Mouse (Mus musculus): ENCODE results near the gene Clstn1.

Clstn1 gene

DNA sequence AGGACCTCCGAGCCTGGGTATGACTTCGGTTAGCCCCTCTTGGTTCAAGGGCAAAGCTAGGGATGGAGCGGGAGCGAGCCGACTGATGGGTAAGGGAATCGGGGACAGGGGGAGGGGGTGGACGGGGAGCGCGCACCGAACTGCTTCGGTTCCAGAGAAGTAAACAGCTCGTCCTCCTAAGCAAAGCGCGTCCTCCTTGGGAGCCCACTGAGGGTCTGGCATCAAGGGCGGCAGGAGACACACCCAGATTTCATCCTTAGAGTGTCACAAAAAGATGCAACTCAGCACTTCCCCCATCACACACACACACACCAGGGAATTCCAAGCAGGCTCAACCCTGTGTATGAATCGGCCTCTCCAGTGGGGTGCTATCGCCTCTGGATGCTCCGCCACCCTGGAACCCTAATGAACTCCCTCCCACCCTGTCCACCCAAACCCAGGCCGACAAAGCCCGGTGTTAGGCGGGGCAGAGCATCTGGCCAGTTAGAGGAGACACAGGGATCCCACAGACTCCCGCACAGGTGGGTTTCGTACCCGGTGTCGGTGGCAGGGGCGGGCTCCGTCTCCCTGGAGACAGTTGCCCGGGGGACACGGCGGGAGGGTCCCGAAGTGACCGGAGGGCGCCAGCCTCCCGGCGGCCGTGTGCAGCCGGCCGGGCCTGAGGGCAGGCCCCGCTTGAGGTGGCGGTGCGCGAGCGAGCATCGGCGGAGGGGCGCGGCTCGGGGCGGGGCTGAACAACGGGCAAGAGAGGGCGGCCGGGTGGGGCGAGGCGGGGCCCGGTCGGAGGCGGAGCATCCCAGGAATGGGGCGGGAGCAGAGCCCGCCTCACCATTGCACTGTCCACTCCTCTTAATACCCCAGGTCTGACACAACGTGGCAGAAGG is 89.4 kb downstream of the Clstn1 start:
- peak; percentile 24 for DNase-seq (ENCODE audit: low read depth, low spot score)

DNA sequence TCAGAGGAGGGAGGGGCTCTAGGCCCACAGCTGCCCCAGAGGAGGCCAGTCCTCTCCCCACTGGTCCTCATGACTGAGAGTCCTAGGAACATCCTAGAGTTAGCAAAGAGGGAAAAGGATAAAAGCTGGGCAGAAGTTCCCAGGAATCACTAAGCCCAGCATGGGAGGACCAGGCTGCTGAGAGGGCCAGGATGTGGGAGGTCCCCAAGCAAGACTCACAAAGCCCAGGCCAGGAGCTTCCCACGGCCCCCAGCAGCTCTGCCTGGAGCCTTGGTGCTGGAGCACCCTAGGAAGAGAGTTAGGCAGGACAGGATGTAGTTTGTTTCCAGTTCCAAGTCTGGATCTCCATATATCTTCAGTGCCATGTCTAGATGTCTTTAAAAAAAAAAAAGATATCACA is 91.7 kb downstream of the Clstn1 start:
- DNase-seq (ENCODE audit: low read depth, low spot score): no peak

DNA sequence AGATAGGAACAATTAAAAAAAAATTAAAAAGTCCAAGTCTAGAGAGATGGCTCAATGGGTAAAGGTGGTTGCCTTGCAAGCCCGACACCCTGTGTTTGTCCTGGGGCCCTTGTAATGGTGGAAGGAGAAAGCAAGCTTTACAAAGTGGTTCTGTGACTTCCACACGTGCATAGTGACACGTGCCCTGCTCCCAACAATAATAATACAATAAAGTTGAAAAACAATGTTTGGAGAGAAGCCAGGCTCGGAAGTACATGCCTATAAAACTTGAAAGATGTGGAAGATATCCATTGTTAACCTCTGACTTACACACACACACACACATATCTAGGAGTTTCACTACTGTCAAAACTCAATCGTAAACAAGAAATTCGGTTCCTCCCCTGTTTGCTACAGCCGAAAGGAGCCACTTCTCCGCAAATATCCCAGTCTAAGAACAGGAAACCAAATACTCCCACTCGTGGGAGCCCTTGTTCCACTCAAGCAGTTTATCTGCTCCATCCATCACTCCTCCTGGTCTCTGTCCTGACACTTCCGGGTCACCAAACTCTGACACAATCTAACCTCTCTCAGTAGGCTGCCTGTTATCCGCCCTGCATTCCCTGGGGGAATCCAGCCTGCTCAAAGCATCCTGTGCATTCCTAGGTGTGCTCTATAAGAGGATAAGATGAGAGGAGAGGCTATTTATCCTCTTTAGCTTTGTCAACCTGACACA is 92.9 kb downstream of the Clstn1 start:
- DNase-seq (ENCODE audit: low read depth, low spot score): no peak

DNA sequence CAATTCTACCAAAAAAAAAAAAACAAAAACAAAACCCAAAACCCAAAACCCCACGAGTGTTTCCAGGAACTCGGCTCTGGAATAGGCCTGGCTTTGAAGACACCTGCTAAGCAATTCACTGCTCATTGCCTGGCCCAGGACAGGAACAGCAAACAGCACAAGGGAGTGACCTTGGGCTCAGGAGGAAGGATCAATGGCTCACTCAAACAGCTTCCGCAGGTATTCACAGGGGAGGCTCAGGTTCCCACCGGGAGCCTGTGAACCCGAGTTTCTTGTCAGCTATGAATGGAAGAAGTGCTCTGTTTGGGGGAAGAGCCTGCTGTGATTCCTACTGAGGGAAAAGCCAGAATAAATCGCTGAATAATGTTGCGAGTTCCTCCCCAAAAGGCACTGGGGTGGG is 97.6 kb downstream of the Clstn1 start:
- no peak for DNase-seq (ENCODE audit: low read depth, low spot score)

DNA sequence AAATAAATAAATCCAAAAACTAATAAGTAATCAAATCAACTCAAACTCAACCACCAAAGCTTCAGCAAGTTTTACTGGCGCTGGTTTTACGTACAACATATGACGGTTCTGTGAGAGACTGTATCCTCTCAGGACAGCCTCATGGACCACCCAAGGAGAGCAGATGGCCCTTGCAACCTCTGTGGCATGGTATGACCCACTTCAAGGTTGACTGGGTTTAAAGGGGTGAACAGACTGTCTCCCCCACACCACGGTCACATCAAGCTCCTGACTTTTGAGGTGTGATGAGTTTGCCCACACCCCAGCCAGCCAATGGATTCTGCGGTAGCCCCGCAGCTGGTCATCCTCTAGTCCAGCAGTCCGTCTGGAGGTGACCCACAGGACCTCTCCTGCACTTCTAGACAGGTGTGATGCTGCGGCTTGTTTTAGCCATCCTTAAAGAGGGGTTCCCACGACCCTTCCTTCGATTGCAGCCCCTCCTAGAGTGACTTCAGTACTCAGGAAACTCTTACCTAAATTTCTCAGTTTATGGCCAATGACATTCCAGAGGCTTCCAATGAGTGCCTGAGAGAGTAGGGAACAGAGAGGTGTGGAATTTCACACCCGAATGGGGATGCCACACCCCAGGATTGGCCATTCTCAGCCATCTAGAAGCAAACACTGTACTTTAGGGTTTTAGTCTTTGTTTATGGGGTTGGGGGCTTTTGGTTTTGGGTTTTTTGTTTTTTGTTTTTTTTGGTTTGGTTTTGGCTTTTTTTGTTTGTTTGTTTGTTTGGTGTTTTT is 98.8 kb downstream of the Clstn1 start:
- no peak for DNase-seq (ENCODE audit: low read depth, low spot score)

DNA sequence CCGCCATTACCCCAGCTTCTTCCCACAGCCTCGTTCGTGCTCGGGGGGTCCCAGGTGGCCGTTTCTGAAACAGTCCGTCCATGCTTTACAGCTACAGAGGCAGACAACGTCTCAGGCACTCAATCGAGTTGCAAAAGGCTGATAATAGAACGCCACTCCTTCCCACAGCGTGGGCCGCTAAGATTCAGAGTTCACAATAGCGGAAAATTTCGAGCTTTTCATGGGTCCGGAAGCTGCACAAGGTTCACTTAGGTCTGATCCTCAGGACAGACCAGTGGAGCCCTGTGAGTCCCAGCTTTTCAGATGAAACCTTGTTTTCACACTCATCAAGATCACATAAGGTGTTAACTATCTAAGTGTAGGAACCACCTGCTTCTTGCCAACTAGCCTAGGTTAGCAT is 102.6 kb downstream of the Clstn1 start:
- no peak for DNase-seq (ENCODE audit: low read depth, low spot score)

DNA sequence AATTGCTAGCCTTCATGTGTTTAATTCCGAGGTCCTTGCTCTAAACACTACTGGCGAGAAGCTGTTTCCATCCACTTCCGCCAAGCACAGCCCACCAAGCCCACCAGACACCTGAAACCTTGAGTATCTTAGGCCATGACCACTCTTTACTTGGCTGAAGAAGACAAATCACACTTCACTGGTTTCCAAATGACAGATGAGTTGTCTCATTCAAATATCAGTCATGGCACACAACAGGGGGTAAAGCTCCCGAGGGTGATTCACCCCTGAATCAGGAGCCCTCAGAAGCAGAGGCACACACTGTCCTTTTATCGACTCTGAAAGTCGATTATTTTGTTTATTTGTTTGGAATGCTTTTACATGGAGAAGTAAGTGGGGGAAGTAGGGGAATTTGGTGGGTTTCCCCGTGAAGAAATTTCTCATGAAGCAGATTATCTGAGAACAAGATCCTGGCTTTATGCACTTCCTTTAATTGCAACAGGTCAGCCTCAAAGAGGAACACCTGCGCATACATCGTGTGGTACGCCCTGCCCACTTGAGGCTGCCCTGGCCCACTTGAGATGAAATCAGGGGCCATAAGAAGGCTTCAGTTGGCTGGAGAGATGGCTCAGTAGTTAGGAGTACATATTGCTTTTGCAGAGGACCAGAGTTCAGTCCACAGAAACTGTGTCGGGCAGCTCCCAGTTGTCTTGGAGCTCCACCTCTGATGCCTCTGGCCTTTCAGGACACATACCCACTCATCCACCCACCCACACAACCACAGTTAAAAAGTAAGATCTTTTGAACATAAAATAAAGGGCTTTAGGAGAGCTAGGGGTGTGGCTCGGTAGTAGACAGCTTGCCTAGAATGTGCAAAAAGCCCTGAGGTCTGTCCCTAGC is 103.8 kb downstream of the Clstn1 start:
- DNase-seq (ENCODE audit: low read depth, low spot score): no peak

DNA sequence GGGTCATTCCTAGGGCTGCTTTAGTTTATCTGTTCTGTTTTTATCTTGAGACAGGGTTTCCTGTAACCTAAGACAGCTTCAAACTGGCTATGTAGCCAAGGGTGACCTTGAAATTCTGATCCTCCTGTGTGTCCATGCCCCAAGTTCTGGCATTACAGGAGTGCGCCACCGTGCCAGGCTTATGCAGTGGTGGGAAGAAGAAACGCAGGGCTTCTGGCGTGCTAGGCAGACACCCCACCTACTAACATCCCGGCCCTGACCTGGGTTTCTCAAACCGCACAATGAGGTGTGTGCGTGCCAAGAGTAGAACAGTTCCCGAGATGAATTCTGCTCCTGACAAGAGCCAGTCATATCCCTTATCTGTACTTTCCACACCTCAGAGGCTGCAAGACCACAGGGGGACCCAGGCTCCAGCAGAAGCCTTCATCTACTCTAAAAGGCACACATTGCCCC is 104.6 kb downstream of the Clstn1 start:
- no peak for DNase-seq (ENCODE audit: low read depth, low spot score)

DNA sequence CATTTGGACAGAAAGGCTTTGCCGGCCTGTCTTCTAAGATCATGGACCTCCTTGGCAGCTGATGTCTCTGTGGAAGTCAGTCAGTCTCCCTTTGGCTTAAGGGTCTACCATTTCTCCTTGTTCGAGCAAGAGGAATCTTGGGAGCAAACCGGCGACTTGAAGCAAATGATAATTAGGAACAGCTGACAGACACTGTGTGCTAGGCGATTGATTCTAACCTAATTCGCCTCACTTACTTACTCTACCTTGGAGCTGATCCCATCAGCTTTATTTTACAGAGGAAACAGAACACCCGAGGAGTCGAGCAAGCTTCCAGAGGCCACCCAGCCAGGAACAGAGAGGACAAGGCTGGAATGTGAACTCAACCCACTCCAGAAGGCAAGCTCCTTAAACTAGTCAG is 105.1 kb downstream of the Clstn1 start:
- DNase-seq (ENCODE audit: low read depth, low spot score): no peak

DNA sequence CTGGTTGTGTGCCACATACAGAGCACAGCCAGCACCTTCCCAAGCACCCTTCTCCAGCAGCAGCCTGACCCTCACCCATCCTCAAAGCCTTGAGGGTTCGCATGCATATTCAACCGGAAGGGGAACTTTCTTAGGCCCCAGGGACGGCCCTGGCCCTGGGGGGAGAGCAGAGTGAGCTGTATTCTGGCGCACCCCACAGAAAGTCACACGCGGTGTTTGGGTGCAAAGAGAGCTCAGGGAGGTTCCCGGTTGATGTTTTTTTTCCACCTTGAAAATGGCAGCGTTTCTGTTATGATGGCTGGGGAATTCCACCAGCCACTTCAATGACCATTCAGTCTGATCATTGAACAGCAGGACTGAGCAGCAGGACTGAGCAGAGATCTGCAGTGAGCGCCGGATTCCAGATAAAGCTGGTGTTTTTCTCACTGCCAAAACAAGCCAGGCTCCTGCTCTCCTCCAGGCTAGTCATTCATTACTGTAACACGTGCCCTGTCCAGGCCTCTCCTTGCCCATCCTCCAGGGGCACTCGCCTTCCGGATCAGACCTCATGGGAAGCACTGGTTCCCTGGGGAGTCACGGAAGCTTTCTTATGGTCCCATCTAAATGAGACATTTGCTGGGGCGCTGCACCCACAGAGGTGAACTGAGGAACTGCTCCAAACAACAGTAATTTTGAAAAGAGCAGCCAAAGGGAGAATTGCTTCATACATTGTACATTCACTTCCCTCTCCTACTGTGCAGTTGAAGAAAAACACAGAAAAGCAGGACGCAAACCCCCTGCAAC is 110.1 kb downstream of the Clstn1 start:
- no peak for DNase-seq (ENCODE audit: low read depth, low spot score)

DNA sequence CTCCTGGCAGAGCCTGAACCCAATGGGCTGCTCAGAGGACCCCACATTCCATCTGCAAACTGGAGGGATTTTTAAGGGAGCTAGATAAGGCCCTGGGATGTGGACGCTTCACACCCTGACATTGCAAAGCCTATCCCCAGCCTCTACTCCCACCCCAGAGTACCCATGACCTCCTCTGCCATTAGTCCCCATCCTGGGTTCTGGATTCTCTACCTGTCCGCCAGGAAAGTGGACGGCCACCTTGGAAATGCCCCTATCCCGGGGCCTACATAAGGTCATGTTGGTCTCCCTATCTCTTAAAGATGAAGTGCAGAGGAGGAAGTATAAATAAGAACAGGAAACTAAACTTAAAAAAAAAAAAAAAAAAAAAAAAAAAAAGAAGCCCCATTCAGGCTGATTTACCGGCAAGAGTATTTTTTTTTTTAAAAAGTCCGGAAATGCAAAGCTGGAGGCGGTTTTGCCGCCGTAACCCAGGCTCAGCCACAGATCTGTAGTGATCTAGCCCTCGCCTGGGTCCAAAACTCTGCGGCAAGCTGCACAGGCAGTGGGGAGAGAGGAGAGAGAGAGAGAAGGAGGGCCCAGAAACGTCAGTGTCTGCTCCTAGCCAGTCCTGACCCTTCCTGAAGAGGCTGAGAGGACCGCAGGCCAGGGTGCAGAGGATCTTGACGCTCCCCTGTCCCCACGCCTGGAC is 111.4 kb downstream of the Clstn1 start:
- no peak for DNase-seq (ENCODE audit: low read depth, low spot score)

DNA sequence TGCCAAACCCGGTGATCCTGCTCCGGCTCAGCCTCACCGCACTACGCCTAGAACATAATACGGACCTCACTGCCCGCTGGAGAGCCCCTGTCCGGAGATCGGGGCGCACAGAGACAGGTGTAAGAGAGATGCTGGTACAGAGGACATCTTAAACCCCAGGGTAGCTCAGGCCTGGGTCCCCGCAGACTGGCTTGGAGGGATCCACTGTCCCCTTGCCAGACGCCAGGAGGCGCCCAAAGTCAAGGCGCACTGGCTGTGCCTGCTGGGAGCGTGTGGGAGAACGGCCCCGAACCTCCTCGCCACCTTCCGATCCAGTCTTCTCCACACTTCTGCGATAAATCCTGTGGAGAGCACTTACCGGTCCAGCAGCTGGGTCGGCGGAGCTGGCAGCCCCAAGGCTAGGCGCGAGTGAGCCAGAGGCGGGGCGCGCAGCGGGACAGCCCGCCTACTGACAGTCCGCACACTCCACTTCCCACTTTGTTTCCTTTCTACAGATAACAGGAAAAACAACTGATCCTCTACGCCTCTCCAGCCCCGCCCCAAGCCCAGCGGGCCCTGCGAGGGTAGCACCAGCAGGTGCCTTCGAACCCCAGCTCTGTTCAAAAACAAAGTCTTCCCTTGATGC is 112.0 kb downstream of the Clstn1 start:
- no peak for DNase-seq (ENCODE audit: low read depth, low spot score)
